Mouse (Mus musculus) hindbrain, embryonic 16.5 days (tissue): Measurements from ENCODE around the gene Abhd4. TPM values are rescaled to one million over a fixed set of nuclear protein-coding genes. Genes with fewer than 3 reads are reported as not detected.

Experiments
- ATAC-seq: fragments of 200-750 bp; cut with Nextera tagmentation; 2 replicates; pipeline ENCODE4 v1.8.0; 2017; ENCODE audit warnings: moderate TSS enrichment, moderate library complexity
- H3K27ac ChIP-seq: fragments of 300-500 bp; sonication (generic); 2 replicates; pipeline ENCODE4 v1.5.1; 2014; ENCODE audit warnings: low read depth, mild to moderate bottlenecking, control low read depth, low read length, moderate library complexity
- H3K27me3 ChIP-seq: fragments of 300-500 bp; sonication (generic); replicated peaks from 2 replicates; pipeline ENCODE4 v1.6.1; 2014; ENCODE audit warnings: low read length; ENCODE audit not compliant: control insufficient read depth, insufficient read depth
- H3K36me3 ChIP-seq: fragments of 300-500 bp; sonication (generic); 2 replicates; pipeline ENCODE4 v1.6.1; 2014; ENCODE audit warnings: mild to moderate bottlenecking, low read length, moderate library complexity, mixed read lengths; ENCODE audit not compliant: control insufficient read depth, insufficient read depth
- H3K4me1 ChIP-seq: fragments of 300-500 bp; sonication (generic); 2 replicates; pipeline ENCODE4 v1.6.1; 2014; ENCODE audit warnings: low read depth, low read length; ENCODE audit not compliant: control insufficient read depth, insufficient read depth
- H3K4me2 ChIP-seq: fragments of 300-500 bp; sonication (generic); 2 replicates; pipeline ENCODE4 v1.6.1; 2014; ENCODE audit warnings: mild to moderate bottlenecking, low read length, control low read depth, moderate library complexity
- H3K4me3 ChIP-seq: fragments of 300-500 bp; sonication (generic); 2 replicates; pipeline ENCODE4 v1.5.1; 2014; ENCODE audit warnings: mild to moderate bottlenecking, low read length, control low read depth, moderate library complexity
- H3K9ac ChIP-seq: fragments of 300-500 bp; sonication (generic); 2 replicates; pipeline ENCODE4 v1.6.1; 2014; ENCODE audit warnings: low read depth, mild to moderate bottlenecking, control low read depth, low read length, moderate library complexity
- H3K9me3 ChIP-seq: fragments of 300-500 bp; sonication (generic); 2 replicates; pipeline ENCODE4 v1.6.1; 2014; ENCODE audit warnings: mild to moderate bottlenecking, low read length, moderate library complexity; ENCODE audit not compliant: control insufficient read depth
- WGBS: fragments of 180-500 bp; shearing (Covaris S2); extraction: QIAGEN DNeasy Blood & Tissue Kit; methylation state at CpG from one replicate; pipeline ENCODE4 v1.1.7; 2014; 5-methylcytosine and 5-hydroxymethylcytosine counted together
- polyA plus RNA-seq: library from polyadenylated mRNA; unstranded; fragments of >200 nt; fragmentation: Nextera tagmentation; extraction: Ambion mirVana; gene quantifications from 2 replicates; pipeline ENCODE4 v1.2.1, GENCODE M21; 2015

Abhd4 gene
- polyA plus RNA-seq, 1 experiment from 2014 or later = 75.2 TPM

- WGBS = 93% methylated on average over 3 of the region's 3 CpGs
- H3K4me3 ChIP-seq = no peak overlapping the region
- H3K4me1 ChIP-seq = peaks cover 18% of the 10 kb centered on the region
- no peak for ATAC-seq
- no peaks in the 10 kb centered on the region for H3K9me3 ChIP-seq
- H3K4me2 ChIP-seq = no peak overlapping the region
- H3K27me3 ChIP-seq = no peaks in the 10 kb centered on the region
- H3K9ac ChIP-seq = no peak overlapping the region
- H3K27ac ChIP-seq = no peak overlapping the region
- peaks cover 20% of the 10 kb centered on the region for H3K36me3 ChIP-seq
Observed at GRCm38 (mm10) chr14:54246232-54246631, 7.8 kb upstream of the Abhd4 start.

- WGBS = 57% methylated on average over 9 of the region's 9 CpGs
- ATAC-seq = no peak
- Histone ChIP-seq H3K27me3 (no peaks in the 10 kb centered on the region), H3K4me1 (peaks cover 29% of the 10 kb centered on the region), H3K27ac (no peak overlapping the region), H3K9ac (no peak overlapping the region), H3K4me3 (no peak overlapping the region), H3K36me3 (peaks cover 5% of the 10 kb centered on the region; the same call in 1 of the 2 replicates), H3K4me2 (no peak overlapping the region), H3K9me3 (no peaks in the 10 kb centered on the region)
Observed at GRCm38 (mm10) chr14:54249326-54249725, 4.7 kb upstream of the Abhd4 start.

- H3K27ac ChIP-seq = no peak overlapping the region
- no peaks in the 10 kb centered on the region for H3K9me3 ChIP-seq
- no peak overlapping the region for H3K9ac ChIP-seq
- no peak overlapping the region for H3K4me2 ChIP-seq
- H3K36me3 ChIP-seq = peaks cover 5% of the 10 kb centered on the region; the same call in 1 of the 2 replicates
- H3K4me1 ChIP-seq = peaks cover 35% of the 10 kb centered on the region
- H3K27me3 ChIP-seq = no peaks in the 10 kb centered on the region
- no peak overlapping the region for H3K4me3 ChIP-seq
- no peak for ATAC-seq
- 80% methylated on average over 4 of the region's 4 CpGs for WGBS
Observed at GRCm38 (mm10) chr14:54250122-54250521, 3.9 kb upstream of the Abhd4 start.

- 74% methylated on average over 12 of the region's 12 CpGs for WGBS
- H3K4me1 ChIP-seq = peaks cover 34% of the 10 kb centered on the region
- H3K9me3 ChIP-seq = no peaks in the 10 kb centered on the region
Observed at GRCm38 (mm10) chr14:54254670-54255202, 748 bp downstream of the Abhd4 start.

GRCm38 (mm10) chr14:54258131-54258670 lies 4.2 kb downstream of the Abhd4 start:
- no peak overlapping the region for H3K27ac ChIP-seq
- no peak overlapping the region; the same call in 1 of the 2 replicates for H3K4me2 ChIP-seq
- no peaks in the 10 kb centered on the region for H3K36me3 ChIP-seq
- H3K27me3 ChIP-seq = no peaks in the 10 kb centered on the region
- peaks cover 9% of the 10 kb centered on the region for H3K4me1 ChIP-seq
- no peak overlapping the region for H3K9ac ChIP-seq
- no peak overlapping the region for H3K4me3 ChIP-seq
- no peak for ATAC-seq
- no peaks in the 10 kb centered on the region for H3K9me3 ChIP-seq
- 73% methylated on average over 7 of the region's 7 CpGs for WGBS

More at GRCm38 (mm10) chr14:54254670-54255202, 748 bp downstream of the Abhd4 start:
- H3K9ac ChIP-seq = no peak overlapping the region
- ATAC-seq = no peak
- peak overlapping the region; percentile 82 for H3K4me3 ChIP-seq
- peak overlapping the region; percentile 76 for H3K4me2 ChIP-seq
- H3K27ac ChIP-seq = no peak overlapping the region; the same call in 1 of the 2 replicates
- no peaks in the 10 kb centered on the region for H3K36me3 ChIP-seq
- H3K27me3 ChIP-seq = no peaks in the 10 kb centered on the region

GRCm38 (mm10) chr14:54259003-54259721 lies 5.2 kb downstream of the Abhd4 start:
- no peaks in the 10 kb centered on the region for H3K36me3 ChIP-seq
- H3K27me3 ChIP-seq = no peaks in the 10 kb centered on the region
- peaks cover 9% of the 10 kb centered on the region for H3K4me1 ChIP-seq
- H3K9me3 ChIP-seq = no peaks in the 10 kb centered on the region
- peak overlapping the region; percentile 71 for H3K9ac ChIP-seq
- H3K4me3 ChIP-seq = peak overlapping the region; percentile 58
- WGBS = under 1% methylated on average over 35 of the region's 35 CpGs
- ATAC-seq = peak; percentile 96
- H3K27ac ChIP-seq = peak overlapping the region; percentile 33; the same call in 1 of the 2 replicates
- H3K4me2 ChIP-seq = peak overlapping the region; percentile 89

GRCm38 (mm10) chr14:54259722-54260085 lies 5.7 kb downstream of the Abhd4 start:
- peaks cover 5% of the 10 kb centered on the region for H3K4me1 ChIP-seq
- WGBS = 26% methylated on average over 8 of the region's 8 CpGs
- no peaks in the 10 kb centered on the region for H3K9me3 ChIP-seq
- H3K27ac ChIP-seq = no peak overlapping the region; the same call in 1 of the 2 replicates
- H3K9ac ChIP-seq = peak overlapping the region; percentile 71
- H3K4me2 ChIP-seq = peak overlapping the region; percentile 89
- peak overlapping the region; percentile 58 for H3K4me3 ChIP-seq
- no peaks in the 10 kb centered on the region for H3K36me3 ChIP-seq
- no peak for ATAC-seq
- no peaks in the 10 kb centered on the region for H3K27me3 ChIP-seq

GRCm38 (mm10) chr14:54260196-54260595 lies 6.2 kb downstream of the Abhd4 start:
- 79% methylated on average over 2 of the region's 2 CpGs for WGBS
- Histone ChIP-seq H3K4me3 (peak overlapping the region; percentile 58; the same call in 1 of the 2 replicates), H3K36me3 (no peaks in the 10 kb centered on the region), H3K4me2 (peak overlapping the region; percentile 89), H3K9me3 (no peaks in the 10 kb centered on the region), H3K27ac (no peak overlapping the region), H3K4me1 (peaks cover 3% of the 10 kb centered on the region), H3K27me3 (no peaks in the 10 kb centered on the region), H3K9ac (no peak overlapping the region)
- ATAC-seq = no peak

- no peak overlapping the region for H3K4me3 ChIP-seq
- H3K36me3 ChIP-seq = no peaks in the 10 kb centered on the region
- 86% methylated on average over 2 of the region's 2 CpGs for WGBS
- peaks cover 3% of the 10 kb centered on the region for H3K4me1 ChIP-seq
- ATAC-seq = no peak
- H3K27me3 ChIP-seq = no peaks in the 10 kb centered on the region
- H3K4me2 ChIP-seq = no peak overlapping the region
- H3K9me3 ChIP-seq = no peaks in the 10 kb centered on the region
- no peak overlapping the region for H3K9ac ChIP-seq
- H3K27ac ChIP-seq = no peak overlapping the region
Observed at GRCm38 (mm10) chr14:54261386-54261785, 7.4 kb downstream of the Abhd4 start.
